Mouse (Mus musculus) thymus, adult 2 months (tissue): ENCODE results near the gene Cradd. TPM values are rescaled to one million over a fixed set of nuclear protein-coding genes. Genes with fewer than 3 reads are reported as not detected.
A peak's percentile ranks its signal among the peaks of the same experiment; 100 is the strongest.

Experiments
- DNase-seq: peaks from one replicate; pipeline ENCODE4 v3.0.0; 2021
- H3K27ac ChIP-seq: fragments of 200-500 bp; 2 replicates; pipeline ENCODE4 v1.5.1; 2012; ENCODE audit warnings: low read length, control low read depth; ENCODE audit not compliant: control insufficient read depth, insufficient read depth
- H3K27me3 ChIP-seq: fragments of 200-500 bp; 2 replicates; pipeline ENCODE4 v1.6.1; 2012; ENCODE audit warnings: mild to moderate bottlenecking, low read length, moderate library complexity, mixed read lengths; ENCODE audit not compliant: control insufficient read depth, insufficient read depth
- H3K36me3 ChIP-seq: fragments of 200-500 bp; 2 replicates; pipeline ENCODE4 v1.6.1; 2012; ENCODE audit warnings: mild to moderate bottlenecking, low read length, moderate library complexity; ENCODE audit not compliant: control insufficient read depth, insufficient read depth
- H3K4me1 ChIP-seq: fragments of 200-500 bp; replicated peaks from 2 replicates; pipeline ENCODE4 v1.6.1; 2012; ENCODE audit warnings: low read length; ENCODE audit not compliant: control insufficient read depth, insufficient read depth
- H3K4me3 ChIP-seq: fragments of 200-500 bp; 2 replicates; pipeline ENCODE4 v1.5.1; 2012; ENCODE audit warnings: mild to moderate bottlenecking, low read length, control low read depth, moderate library complexity; ENCODE audit not compliant: control insufficient read depth, insufficient read depth
- CTCF ChIP-seq: fragments of 200-500 bp; IDR thresholded peaks from 2 replicates; pipeline ENCODE4 v1.5.1; 2012; ENCODE audit warnings: mild to moderate bottlenecking, control low read depth, low read length, moderate library complexity, borderline replicate concordance; ENCODE audit not compliant: control insufficient read depth, poor library complexity, insufficient read depth; ENCODE audit errors: extremely low read depth
- POLR2A ChIP-seq: fragments of 200-500 bp; IDR thresholded peaks from 2 replicates; pipeline ENCODE4 v1.6.1; 2012; ENCODE audit warnings: mild to moderate bottlenecking, low read length, control low read depth, moderate library complexity; ENCODE audit not compliant: control insufficient read depth, poor library complexity, insufficient read depth; ENCODE audit errors: extremely low read depth
- WGBS: fragments of 180-500 bp; shearing (Covaris S2); methylation state at CpG from one replicate; pipeline ENCODE4 v1.1.7; 2018; 5-methylcytosine and 5-hydroxymethylcytosine counted together
- polyA plus RNA-seq: library from polyadenylated mRNA; depleted of rRNA; stranded (reverse); fragments of >200 nt; gene quantifications from 2 replicates; pipeline ENCODE4 v1.2.3, GENCODE M21; 2012; rRNA removed

Cradd gene
- polyA plus RNA-seq = 15.2 and 15.8 TPM in 2 replicates

DNA sequence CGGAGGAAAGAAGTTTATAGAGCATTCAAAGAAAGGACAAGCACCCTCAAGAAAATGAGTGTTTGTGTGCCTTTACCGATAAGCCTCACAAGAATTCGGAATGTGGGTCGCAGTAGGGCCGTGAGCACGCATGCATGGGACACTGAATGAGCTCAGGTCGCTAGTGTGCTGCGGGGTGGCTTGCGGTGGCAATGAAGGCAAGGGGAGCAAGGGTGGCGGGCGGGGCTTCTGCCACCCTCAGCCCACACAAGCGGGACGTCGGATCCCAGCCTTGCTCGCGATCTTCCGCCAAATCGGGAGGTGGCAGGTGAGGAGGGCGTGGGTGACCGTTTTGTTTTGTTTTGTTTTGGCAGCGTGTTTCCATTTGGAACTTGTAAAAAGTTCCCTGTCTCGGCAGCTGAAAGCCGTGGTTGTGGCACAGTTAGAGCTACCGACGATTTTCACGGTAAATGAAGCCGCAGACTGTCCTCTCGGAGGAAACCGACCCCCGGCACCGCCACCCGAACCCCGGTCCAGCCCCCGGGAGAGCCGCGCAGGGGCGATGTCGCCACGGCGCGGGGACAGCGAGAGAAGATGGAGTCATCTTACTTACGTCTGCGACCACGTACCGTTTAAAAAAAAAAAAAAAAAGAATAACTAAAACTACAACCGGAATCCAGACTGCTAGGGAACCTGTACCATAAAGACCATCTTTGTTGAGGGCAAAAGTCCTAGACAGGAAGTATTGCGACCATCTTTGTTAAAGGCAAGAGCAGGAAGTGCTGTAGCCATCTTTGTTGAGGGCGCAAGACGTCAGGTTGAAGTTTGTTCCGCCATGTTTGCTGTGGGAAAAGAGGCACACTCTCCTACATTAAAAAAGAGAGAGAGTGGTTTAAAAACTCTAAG is at the start of gene Cradd:
Gene Cradd, minus strand, starts transcription at position 741 of the 885 bp plus-strand sequence.
- Histone ChIP-seq H3K27ac (peak within 1 kb of the TSS; percentile 98), H3K36me3 (no peaks in the 10 kb centered on the region), H3K4me1 (peaks cover 10% of the 10 kb centered on the region), H3K4me3 (peak within 1 kb of the TSS; percentile 95), H3K27me3 (no peaks in the 10 kb centered on the region)
- under 1% methylated on average over 51 of the region's 51 CpGs for WGBS
- peak; percentile 89 for DNase-seq
- TF ChIP-seq POLR2A (peak; percentile 55), CTCF (peak; percentile 29; the same call in 1 of the 2 replicates)

DNA sequence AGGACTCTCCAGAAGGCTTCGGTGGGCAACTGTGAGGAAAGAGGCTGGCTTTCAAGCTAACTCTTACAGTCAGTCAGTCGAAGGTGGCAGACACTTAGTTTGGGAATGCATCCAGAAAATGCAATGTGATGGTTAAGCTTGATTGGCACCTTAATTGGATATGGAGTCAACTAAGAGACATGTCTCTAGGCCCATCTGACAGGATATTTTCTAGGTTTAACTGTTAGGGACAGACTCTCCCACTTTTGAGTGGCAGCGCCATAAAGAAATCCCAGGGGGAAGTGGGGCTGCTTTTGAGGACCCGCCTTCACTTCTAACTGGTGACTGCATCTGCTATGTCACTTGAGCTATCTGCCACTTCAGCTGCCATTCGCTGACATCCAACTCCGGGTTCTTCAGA is 49.4 kb upstream of the Cradd start:
- no peaks in the 10 kb centered on the region for H3K36me3 ChIP-seq
- no peaks in the 10 kb centered on the region for H3K4me1 ChIP-seq
- no peak overlapping the region for H3K27ac ChIP-seq
- H3K4me3 ChIP-seq = no peak overlapping the region
- 97% methylated on average over 6 of the region's 6 CpGs for WGBS
- H3K27me3 ChIP-seq = no peaks in the 10 kb centered on the region
- TF ChIP-seq CTCF = no peak
- TF ChIP-seq POLR2A = no peak
- DNase-seq = no peak

DNA sequence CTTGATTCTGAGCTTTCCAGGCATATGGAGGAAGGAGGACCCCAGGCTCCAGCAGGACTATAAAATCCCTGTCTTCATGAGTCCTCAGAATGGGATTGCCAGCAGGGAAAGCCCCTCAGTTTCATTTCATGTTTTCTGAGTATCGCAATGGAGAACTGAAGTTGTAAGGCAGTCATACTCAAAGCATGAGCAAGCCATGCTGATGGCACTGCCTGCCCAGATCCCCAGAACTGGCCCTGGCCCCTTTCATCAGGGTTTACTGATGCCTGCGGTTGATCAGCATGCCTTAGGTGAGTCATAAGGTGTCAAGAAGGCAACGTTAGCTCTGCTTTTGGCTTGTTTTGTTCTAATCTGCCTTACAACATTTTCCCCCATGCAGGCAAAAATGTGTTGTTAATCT is 48.0 kb upstream of the Cradd start:
- no peak overlapping the region for H3K27ac ChIP-seq
- no peaks in the 10 kb centered on the region for H3K36me3 ChIP-seq
- TF ChIP-seq POLR2A = no peak
- no peak for TF ChIP-seq CTCF
- H3K4me1 ChIP-seq = no peaks in the 10 kb centered on the region
- no peaks in the 10 kb centered on the region for H3K27me3 ChIP-seq
- no peak overlapping the region for H3K4me3 ChIP-seq
- 86% methylated on average over 3 of the region's 3 CpGs for WGBS
- DNase-seq = no peak

DNA sequence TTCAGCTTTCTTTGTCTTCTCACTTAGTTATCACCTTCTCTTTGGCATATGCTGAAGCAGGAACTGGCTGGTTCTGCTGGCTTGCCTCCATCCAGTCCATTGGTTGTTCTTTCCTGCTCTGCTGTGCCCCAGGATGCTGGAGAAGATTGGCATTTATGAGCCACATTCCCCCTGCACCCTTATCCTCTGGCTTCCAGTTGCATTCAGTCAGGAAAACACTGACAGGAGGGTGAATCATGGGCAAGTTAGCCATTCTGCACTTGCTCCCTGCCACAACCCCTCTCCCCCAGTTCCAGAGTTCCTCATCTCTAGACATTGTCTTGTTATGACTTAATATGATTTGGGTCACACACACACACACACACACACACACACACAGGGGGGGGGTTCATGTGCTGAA is 45.3 kb upstream of the Cradd start:
- Histone ChIP-seq H3K4me3 (no peak overlapping the region), H3K27me3 (no peaks in the 10 kb centered on the region), H3K36me3 (no peaks in the 10 kb centered on the region), H3K4me1 (no peaks in the 10 kb centered on the region), H3K27ac (no peak overlapping the region)
- no peak for DNase-seq
- no peak for TF ChIP-seq POLR2A
- TF ChIP-seq CTCF = no peak

DNA sequence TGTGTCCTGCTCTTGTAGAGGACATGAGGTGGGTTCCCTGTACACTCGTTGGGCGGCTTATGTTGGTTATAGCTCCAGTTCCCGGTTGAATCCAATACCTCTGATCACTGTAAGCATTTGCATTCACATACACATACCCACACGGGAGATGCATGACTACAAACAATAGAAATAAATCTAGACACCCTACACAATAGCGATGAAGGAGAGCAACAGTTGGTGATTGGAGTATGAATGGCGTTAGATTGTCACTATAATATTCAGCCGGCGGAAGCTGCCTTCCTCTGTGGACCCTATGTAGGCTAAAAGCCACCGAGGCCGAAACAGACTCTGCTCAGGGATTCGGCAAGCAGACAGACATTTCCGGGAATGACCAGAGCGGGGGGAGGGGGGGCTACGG is 44.2 kb upstream of the Cradd start:
- no peak for TF ChIP-seq POLR2A
- no peak for TF ChIP-seq CTCF
- no peak overlapping the region for H3K27ac ChIP-seq
- no peaks in the 10 kb centered on the region for H3K27me3 ChIP-seq
- DNase-seq = no peak
- WGBS = 95% methylated on average over 14 of the region's 14 CpGs
- H3K4me1 ChIP-seq = no peaks in the 10 kb centered on the region
- H3K4me3 ChIP-seq = no peak overlapping the region
- H3K36me3 ChIP-seq = no peaks in the 10 kb centered on the region

DNA sequence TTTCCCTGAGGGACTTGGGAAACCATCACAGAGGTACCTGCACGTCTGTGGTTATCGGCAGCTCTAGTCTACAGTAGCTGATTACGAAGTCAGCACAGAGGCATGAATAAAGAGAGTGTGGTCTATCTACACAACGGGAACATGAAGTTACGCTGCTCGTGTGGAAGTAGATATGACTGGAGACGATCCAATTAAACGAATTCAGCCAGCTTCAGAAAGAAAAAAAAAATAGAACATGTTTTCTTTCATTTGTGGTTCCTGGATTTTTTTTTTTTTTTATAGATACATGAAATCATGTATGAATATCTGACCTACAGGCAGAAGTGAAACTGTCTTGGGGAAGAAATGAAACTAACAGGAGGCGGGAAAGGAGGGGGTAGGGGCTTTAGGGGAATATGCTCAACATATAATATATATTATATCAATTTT is 43.7 kb upstream of the Cradd start:
- Histone ChIP-seq H3K36me3 (no peaks in the 10 kb centered on the region), H3K4me3 (no peak overlapping the region), H3K27me3 (no peaks in the 10 kb centered on the region), H3K27ac (no peak overlapping the region), H3K4me1 (no peaks in the 10 kb centered on the region)
- TF ChIP-seq POLR2A (no peak), CTCF (no peak)
- no peak for DNase-seq
- 35% methylated on average over 9 of the region's 9 CpGs for WGBS

DNA sequence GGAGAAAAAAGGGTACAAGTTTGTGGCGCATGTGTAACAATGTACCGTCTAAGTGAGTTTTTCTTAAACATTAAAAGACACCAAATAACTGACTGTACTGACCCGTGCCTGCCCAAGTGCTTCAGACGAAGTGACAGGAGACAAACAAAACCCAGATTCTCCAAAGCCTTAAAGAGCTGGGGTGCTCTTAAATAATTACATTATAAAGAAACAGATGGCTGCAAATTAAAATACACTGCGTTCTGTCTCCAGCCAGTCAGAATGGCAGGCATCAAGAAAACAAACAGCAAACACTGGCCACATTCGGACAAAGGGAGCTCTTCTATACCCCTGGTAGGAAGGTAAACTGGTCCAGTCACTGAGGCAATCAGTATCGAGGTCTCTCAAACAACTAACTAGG is 43.3 kb upstream of the Cradd start:
- no peaks in the 10 kb centered on the region for H3K27me3 ChIP-seq
- 86% methylated on average over 7 of the region's 7 CpGs for whole genome bisulfite sequencing
- H3K27ac ChIP-seq = no peak overlapping the region
- no peak overlapping the region for H3K4me3 ChIP-seq
- TF ChIP-seq CTCF = no peak
- TF ChIP-seq POLR2A = no peak
- no peaks in the 10 kb centered on the region for H3K36me3 ChIP-seq
- no peak for DNase-seq
- no peaks in the 10 kb centered on the region for H3K4me1 ChIP-seq
